Mouse (Mus musculus): Measurements from ENCODE around the gene Map3k9. TPM values are rescaled to one million over a fixed set of nuclear protein-coding genes. Genes with fewer than 3 reads are reported as not detected.

Gene Map3k9
- polyA plus RNA-seq, 1 experiment: 0.20 TPM

DNA sequence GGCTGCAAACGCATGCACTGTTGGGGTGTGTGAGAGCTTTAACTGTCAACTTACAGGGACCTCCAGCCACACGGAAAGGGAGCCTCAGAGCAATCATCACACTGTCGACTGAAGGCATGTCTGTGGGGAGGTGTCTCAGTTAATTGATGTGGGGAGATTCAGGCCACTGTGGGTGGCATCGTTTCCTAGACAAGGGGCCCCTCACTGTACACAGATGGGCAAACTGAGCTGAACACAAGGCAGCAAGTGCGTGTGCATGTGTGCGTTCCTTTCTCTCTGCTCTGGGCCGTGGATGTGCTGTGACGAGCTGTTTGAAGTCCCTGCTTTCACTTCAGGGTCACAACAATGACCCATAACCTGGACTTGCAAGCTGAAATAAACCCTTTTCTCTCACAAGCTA is 29.4 kb upstream of the Map3k9 start:
- H3K36me3 ChIP-seq (ENCODE audit: control insufficient read depth, insufficient read depth): no peaks in the 10 kb centered on the region
- no peaks in the 10 kb centered on the region for H3K79me2 ChIP-seq (ENCODE audit: control insufficient read depth, insufficient read depth)
- no peak for TF ChIP-seq TCF3 (IDR thresholded peaks at IDR 0.05; ENCODE audit: insufficient read length, low read depth)
- TF ChIP-seq USF1 (IDR thresholded peaks at IDR 0.05; ENCODE audit: low read depth): no peak
- TF ChIP-seq MYOD1 (IDR thresholded peaks at IDR 0.05; ENCODE audit: control insufficient read depth in 1 of 3, insufficient read length in 2 of 3, low read depth in 2 of 3): no peak
- TF ChIP-seq MYOG (IDR thresholded peaks at IDR 0.05; ENCODE audit: control insufficient read depth in 1 of 3, insufficient read depth in 1 of 3, insufficient read length in 2 of 3, low read depth in 2 of 3): no peak
- TF ChIP-seq REST (IDR thresholded peaks at IDR 0.05; ENCODE audit: insufficient read depth, insufficient read length): no peak
- TF ChIP-seq E2F4 (IDR thresholded peaks at IDR 0.05; ENCODE audit: insufficient read depth): no peak
- no peak for TF ChIP-seq TCF12 (IDR thresholded peaks at IDR 0.05; ENCODE audit: insufficient read depth, poor library complexity, severe bottlenecking)
- no peak for TF ChIP-seq POLR2AphosphoS2 (IDR thresholded peaks at IDR 0.05; ENCODE audit: insufficient read length, low read depth)
- TF ChIP-seq CEBPB (IDR thresholded peaks at IDR 0.05; ENCODE audit: insufficient read depth, poor library complexity, severe bottlenecking): no peak
- no peak for TF ChIP-seq POLR2A (IDR thresholded peaks at IDR 0.05; ENCODE audit: insufficient read length, low read depth)
- TF ChIP-seq SRF (IDR thresholded peaks at IDR 0.05; ENCODE audit: control insufficient read depth, insufficient read length, low read depth): no peak
- TF ChIP-seq MAX (IDR thresholded peaks at IDR 0.05; ENCODE audit: low read depth): no peak
- H3K4me2 ChIP-seq (ENCODE audit: low read depth): no peak overlapping the region
- no peak overlapping the region for H3ac ChIP-seq (ENCODE audit: control insufficient read depth, insufficient read length)
- no peaks in the 10 kb centered on the region for H3K27me3 ChIP-seq (ENCODE audit: control insufficient read depth, insufficient read depth, insufficient read length)
- H3K4me3 ChIP-seq: no peak overlapping the region

DNA sequence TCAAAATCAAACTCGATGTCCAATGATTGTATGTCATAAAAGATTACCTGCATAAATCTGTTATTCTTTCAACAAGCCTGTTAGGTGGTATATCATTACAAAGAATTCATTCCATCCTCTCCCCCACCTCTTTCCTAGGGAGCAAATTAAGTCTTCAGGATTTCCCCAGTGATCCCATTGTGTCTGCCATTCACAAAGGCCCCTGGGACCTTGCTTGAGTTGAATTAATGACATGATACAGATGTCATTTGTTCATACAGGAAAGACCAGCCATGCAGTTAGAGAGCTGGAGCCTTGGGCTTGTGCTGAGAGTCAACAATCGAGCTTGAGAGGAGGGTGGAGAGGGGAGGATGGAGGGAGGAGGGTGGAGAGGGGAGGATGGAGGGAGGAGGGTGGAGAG is 27.6 kb upstream of the Map3k9 start:
- H3K4me3 ChIP-seq: no peak overlapping the region
- no peaks in the 10 kb centered on the region for H3K36me3 ChIP-seq (ENCODE audit: control insufficient read depth, insufficient read depth)
- H3K79me2 ChIP-seq (ENCODE audit: control insufficient read depth, insufficient read depth): no peaks in the 10 kb centered on the region
- no peaks in the 10 kb centered on the region for H3K27me3 ChIP-seq (ENCODE audit: control insufficient read depth, insufficient read depth, insufficient read length)
- no peak overlapping the region for H3ac ChIP-seq (ENCODE audit: control insufficient read depth, insufficient read length)
- no peak overlapping the region for H3K4me2 ChIP-seq (ENCODE audit: low read depth)
- no peak for TF ChIP-seq TCF3 (IDR thresholded peaks at IDR 0.05; ENCODE audit: insufficient read length, low read depth)
- no peak for TF ChIP-seq MYOD1 (IDR thresholded peaks at IDR 0.05; ENCODE audit: control insufficient read depth in 1 of 3, insufficient read length in 2 of 3, low read depth in 2 of 3)
- TF ChIP-seq TCF12 (IDR thresholded peaks at IDR 0.05; ENCODE audit: insufficient read depth, poor library complexity, severe bottlenecking): no peak
- no peak for TF ChIP-seq POLR2AphosphoS2 (IDR thresholded peaks at IDR 0.05; ENCODE audit: insufficient read length, low read depth)
- no peak for TF ChIP-seq POLR2A (IDR thresholded peaks at IDR 0.05; ENCODE audit: insufficient read length, low read depth)
- no peak for TF ChIP-seq MYOG (IDR thresholded peaks at IDR 0.05; ENCODE audit: control insufficient read depth in 1 of 3, insufficient read depth in 1 of 3, insufficient read length in 2 of 3, low read depth in 2 of 3)
- TF ChIP-seq USF1 (IDR thresholded peaks at IDR 0.05; ENCODE audit: low read depth): no peak
- no peak for TF ChIP-seq REST (IDR thresholded peaks at IDR 0.05; ENCODE audit: insufficient read depth, insufficient read length)

DNA sequence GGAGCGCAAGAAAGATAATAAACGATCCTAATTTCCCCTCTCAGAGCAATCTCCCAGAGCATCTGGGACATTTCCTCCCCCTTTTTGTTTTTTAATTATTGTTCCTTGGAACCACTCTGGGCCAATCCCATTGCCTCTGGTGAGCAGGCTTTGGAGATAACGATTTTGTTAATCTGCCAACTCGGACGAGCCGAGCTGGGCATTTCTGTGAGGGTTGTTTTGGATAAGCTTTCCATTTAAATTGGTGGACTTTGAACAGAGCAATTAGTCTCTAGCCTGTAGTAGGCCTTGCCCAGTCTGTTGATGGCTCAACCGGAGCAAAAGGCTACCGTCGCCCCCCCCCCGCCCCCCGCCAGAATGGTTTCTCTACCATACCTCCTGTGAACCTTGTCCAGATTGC is 27.0 kb upstream of the Map3k9 start:
- TF ChIP-seq MAX (IDR thresholded peaks at IDR 0.05; ENCODE audit: low read depth): no peak
- no peak for TF ChIP-seq REST (IDR thresholded peaks at IDR 0.05; ENCODE audit: insufficient read depth, insufficient read length)
- no peak for TF ChIP-seq CEBPB (IDR thresholded peaks at IDR 0.05; ENCODE audit: insufficient read depth, poor library complexity, severe bottlenecking)
- TF ChIP-seq MYOD1 (IDR thresholded peaks at IDR 0.05; ENCODE audit: control insufficient read depth in 1 of 3, insufficient read length in 2 of 3, low read depth in 2 of 3): no peak
- no peak for TF ChIP-seq E2F4 (IDR thresholded peaks at IDR 0.05; ENCODE audit: insufficient read depth)
- no peak for TF ChIP-seq POLR2A (IDR thresholded peaks at IDR 0.05; ENCODE audit: insufficient read length, low read depth)
- TF ChIP-seq USF1 (IDR thresholded peaks at IDR 0.05; ENCODE audit: low read depth): no peak
- TF ChIP-seq TCF3 (IDR thresholded peaks at IDR 0.05; ENCODE audit: insufficient read length, low read depth): no peak
- TF ChIP-seq TCF12 (IDR thresholded peaks at IDR 0.05; ENCODE audit: insufficient read depth, poor library complexity, severe bottlenecking): no peak
- TF ChIP-seq POLR2AphosphoS2 (IDR thresholded peaks at IDR 0.05; ENCODE audit: insufficient read length, low read depth): no peak
- no peak for TF ChIP-seq SRF (IDR thresholded peaks at IDR 0.05; ENCODE audit: control insufficient read depth, insufficient read length, low read depth)
- Histone ChIP-seq H3ac (ENCODE audit: control insufficient read depth, insufficient read length) (no peak overlapping the region), H3K4me2 (ENCODE audit: low read depth) (no peak overlapping the region), H3K36me3 (ENCODE audit: control insufficient read depth, insufficient read depth) (no peaks in the 10 kb centered on the region), H3K4me3 (no peak overlapping the region), H3K27me3 (ENCODE audit: control insufficient read depth, insufficient read depth, insufficient read length) (no peaks in the 10 kb centered on the region), H3K79me2 (ENCODE audit: control insufficient read depth, insufficient read depth) (no peaks in the 10 kb centered on the region)

DNA sequence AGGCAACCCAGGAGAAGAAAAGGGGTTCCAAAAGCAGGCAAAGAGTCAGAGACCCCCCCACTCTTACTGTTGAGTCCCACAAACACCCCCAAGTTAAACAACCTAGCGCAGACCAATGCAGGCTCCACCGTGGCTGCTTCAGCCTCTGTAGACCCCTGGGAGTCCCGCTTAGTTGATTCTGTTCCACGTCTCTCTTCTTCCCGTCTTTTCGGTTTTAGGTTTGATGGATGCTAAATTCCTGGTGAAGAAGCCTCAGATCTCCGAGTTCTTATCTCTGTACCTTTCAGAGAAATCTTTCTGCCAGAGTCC is 26.5 kb upstream of the Map3k9 start:
- no peak overlapping the region for H3ac ChIP-seq (ENCODE audit: control insufficient read depth, insufficient read length)
- no peaks in the 10 kb centered on the region for H3K27me3 ChIP-seq (ENCODE audit: control insufficient read depth, insufficient read depth, insufficient read length)
- no peaks in the 10 kb centered on the region for H3K79me2 ChIP-seq (ENCODE audit: control insufficient read depth, insufficient read depth)
- no peak overlapping the region for H3K4me2 ChIP-seq (ENCODE audit: low read depth)
- TF ChIP-seq E2F4 (IDR thresholded peaks at IDR 0.05; ENCODE audit: insufficient read depth) (no peak), CEBPB (IDR thresholded peaks at IDR 0.05; ENCODE audit: insufficient read depth, poor library complexity, severe bottlenecking) (no peak), SRF (IDR thresholded peaks at IDR 0.05; ENCODE audit: control insufficient read depth, insufficient read length, low read depth) (no peak), MYOG (IDR thresholded peaks at IDR 0.05; ENCODE audit: control insufficient read depth in 1 of 3, insufficient read depth in 1 of 3, insufficient read length in 2 of 3, low read depth in 2 of 3) (no peak), USF1 (IDR thresholded peaks at IDR 0.05; ENCODE audit: low read depth) (no peak), TCF3 (IDR thresholded peaks at IDR 0.05; ENCODE audit: insufficient read length, low read depth) (no peak), MYOD1 (IDR thresholded peaks at IDR 0.05; ENCODE audit: control insufficient read depth in 1 of 3, insufficient read length in 2 of 3, low read depth in 2 of 3) (no peak), TCF12 (IDR thresholded peaks at IDR 0.05; ENCODE audit: insufficient read depth, poor library complexity, severe bottlenecking) (no peak), REST (IDR thresholded peaks at IDR 0.05; ENCODE audit: insufficient read depth, insufficient read length) (no peak), POLR2AphosphoS2 (IDR thresholded peaks at IDR 0.05; ENCODE audit: insufficient read length, low read depth) (no peak), MAX (IDR thresholded peaks at IDR 0.05; ENCODE audit: low read depth) (no peak), POLR2A (IDR thresholded peaks at IDR 0.05; ENCODE audit: insufficient read length, low read depth) (no peak)
- H3K36me3 ChIP-seq (ENCODE audit: control insufficient read depth, insufficient read depth): no peaks in the 10 kb centered on the region
- no peak overlapping the region for H3K4me3 ChIP-seq
